Mouse (Mus musculus) neural tube, embryonic 15.5 days (tissue): ENCODE data around the gene Oscp1. TPM values are rescaled to one million over a fixed set of nuclear protein-coding genes. Genes with fewer than 3 reads are reported as not detected.

Experiments
- ATAC-seq: fragments of 200-750 bp; cut with Nextera tagmentation; 2 replicates; pipeline ENCODE4 v1.8.0; 2017; ENCODE audit warnings: mild to moderate bottlenecking, moderate TSS enrichment, moderate library complexity; ENCODE audit not compliant: low FRiP score
- H3K27ac ChIP-seq: fragments of 300-500 bp; sonication (generic); replicated peaks from 2 replicates; pipeline ENCODE4 v1.5.1; 2015; ENCODE audit warnings: mild to moderate bottlenecking, inconsistent platforms
- H3K27me3 ChIP-seq: fragments of 300-500 bp; sonication (generic); replicated peaks from 2 replicates; pipeline ENCODE4 v1.6.1; 2015; ENCODE audit warnings: inconsistent platforms
- H3K36me3 ChIP-seq: fragments of 300-500 bp; sonication (generic); 2 replicates; pipeline ENCODE4 v1.6.1; 2015; ENCODE audit warnings: inconsistent platforms
- H3K4me1 ChIP-seq: fragments of 300-500 bp; sonication (generic); 2 replicates; pipeline ENCODE4 v1.6.1; 2015; ENCODE audit warnings: inconsistent platforms
- H3K4me2 ChIP-seq: fragments of 300-500 bp; sonication (generic); 2 replicates; pipeline ENCODE4 v1.6.1; 2015; ENCODE audit warnings: inconsistent platforms, mild to moderate bottlenecking, moderate library complexity
- H3K4me3 ChIP-seq: fragments of 300-500 bp; sonication (generic); replicated peaks from 2 replicates; pipeline ENCODE4 v1.5.1; 2015; ENCODE audit warnings: mild to moderate bottlenecking, inconsistent platforms
- H3K9ac ChIP-seq: fragments of 300-500 bp; sonication (generic); replicated peaks from 2 replicates; pipeline ENCODE4 v1.6.1; 2015; ENCODE audit warnings: mild to moderate bottlenecking, inconsistent platforms
- H3K9me3 ChIP-seq: fragments of 300-500 bp; sonication (generic); replicated peaks from 2 replicates; pipeline ENCODE4 v1.6.1; 2016; ENCODE audit warnings: inconsistent platforms
- WGBS: fragments of 180-500 bp; shearing (Covaris S2); methylation state at CpG from one replicate; pipeline ENCODE4 v1.1.7; 2015; ENCODE audit warnings: mixed read lengths; 5-methylcytosine and 5-hydroxymethylcytosine counted together
- polyA plus RNA-seq: library from polyadenylated mRNA; unstranded; fragments of >200 nt; fragmentation: Nextera tagmentation; extraction: Ambion mirVana; gene quantifications from 2 replicates; pipeline ENCODE4 v1.2.1, GENCODE M21; 2015

Oscp1 gene
- polyA plus RNA-seq: 37.4 and 38.3 TPM in 2 replicates

DNA sequence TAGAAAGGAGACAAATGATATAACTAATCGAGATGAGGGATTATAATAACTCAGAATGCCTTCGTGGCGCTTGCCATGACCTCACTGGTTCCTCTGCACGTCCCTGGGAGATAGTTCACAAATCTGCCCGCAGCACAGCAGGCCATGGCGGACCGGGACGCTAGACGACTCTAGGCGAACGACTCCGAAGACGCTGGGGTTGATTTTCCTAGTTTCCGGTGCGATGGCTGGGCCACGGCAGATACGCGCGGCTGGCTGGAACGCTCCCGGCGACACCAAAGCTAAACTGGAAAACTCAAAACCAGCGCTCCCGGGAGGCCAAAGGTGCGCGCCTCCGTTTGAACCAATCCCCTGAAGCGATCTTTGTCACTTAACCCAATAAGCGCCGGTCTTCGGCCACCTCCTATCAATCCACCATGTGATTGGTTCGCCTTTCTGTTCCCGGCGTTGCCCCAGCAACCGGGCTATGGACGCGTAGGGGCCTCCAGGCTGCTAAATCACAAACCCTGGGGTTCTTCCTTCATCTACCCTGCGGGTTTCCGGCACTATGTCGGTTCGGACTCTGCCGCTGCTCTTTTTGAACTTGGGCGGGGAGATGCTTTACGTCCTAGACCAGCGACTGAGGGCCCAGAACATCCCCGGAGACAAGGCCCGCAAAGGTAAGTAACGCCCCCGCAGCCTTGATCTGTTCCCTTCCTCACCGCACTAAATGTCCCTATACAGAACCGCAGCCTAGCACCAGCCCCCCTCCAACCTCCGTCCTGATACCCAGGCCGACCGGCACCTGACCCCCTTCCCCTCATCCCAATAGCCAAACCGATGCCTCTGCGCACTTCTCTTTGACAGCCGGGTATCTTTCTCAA lies at the start of gene Oscp1:
TSS of gene Oscp1 (plus strand) at position 432 of the 863 bp plus-strand sequence.
- Histone ChIP-seq H3K27me3 (no peaks in the 10 kb centered on the region), H3K4me3 (peak within 1 kb of the TSS; percentile 79), H3K36me3 (peaks cover 24% of the 10 kb centered on the region), H3K9ac (peak within 1 kb of the TSS; percentile 76), H3K4me1 (peaks cover 29% of the 10 kb centered on the region), H3K27ac (peak within 1 kb of the TSS; percentile 78), H3K4me2 (peak within 1 kb of the TSS; percentile 86), H3K9me3 (no peaks in the 10 kb centered on the region)
- under 1% methylated on average over 57 of the region's 57 CpGs for WGBS
- peak; percentile 98 for ATAC-seq

DNA sequence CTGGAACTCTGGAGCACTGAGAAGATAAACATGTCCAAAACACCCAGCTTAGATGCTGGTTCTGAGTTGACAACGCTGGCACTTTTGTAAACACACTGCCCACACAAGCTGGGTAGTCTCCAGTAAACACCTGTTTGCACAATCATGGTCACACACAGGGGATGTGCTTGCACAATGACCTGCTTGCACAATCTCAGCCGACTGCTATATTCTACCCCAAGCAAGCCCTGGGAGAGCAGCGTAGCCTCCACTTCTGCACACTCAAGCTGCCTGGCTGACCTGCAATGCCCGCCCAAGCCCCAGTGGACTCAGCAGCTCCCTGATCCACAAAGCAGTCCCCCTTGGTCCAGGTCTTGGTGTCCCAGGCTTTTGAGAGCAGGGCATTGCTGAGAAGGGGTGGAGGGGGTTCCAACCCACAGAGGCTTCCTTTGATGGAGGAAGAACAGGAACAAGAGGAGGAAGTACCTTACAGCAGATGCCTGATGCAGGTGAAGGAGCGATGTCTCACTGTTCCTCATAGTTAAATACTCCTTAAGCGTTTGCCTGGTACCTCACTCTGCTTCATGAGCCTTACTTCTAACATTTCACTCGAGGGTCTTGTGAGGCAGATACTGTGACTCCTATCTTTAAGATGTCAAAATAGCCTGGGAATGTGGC lies 40.6 kb upstream of the Oscp1 start:
- H3K4me3 ChIP-seq: no peak overlapping the region
- H3K36me3 ChIP-seq: no peaks in the 10 kb centered on the region
- no peak overlapping the region for H3K27ac ChIP-seq
- no peaks in the 10 kb centered on the region for H3K4me1 ChIP-seq
- H3K4me2 ChIP-seq: no peak overlapping the region
- no peak overlapping the region for H3K9ac ChIP-seq
- no peaks in the 10 kb centered on the region for H3K9me3 ChIP-seq
- H3K27me3 ChIP-seq: no peaks in the 10 kb centered on the region
- ATAC-seq: no peak
- WGBS: 84% methylated on average over 7 of the region's 7 CpGs

DNA sequence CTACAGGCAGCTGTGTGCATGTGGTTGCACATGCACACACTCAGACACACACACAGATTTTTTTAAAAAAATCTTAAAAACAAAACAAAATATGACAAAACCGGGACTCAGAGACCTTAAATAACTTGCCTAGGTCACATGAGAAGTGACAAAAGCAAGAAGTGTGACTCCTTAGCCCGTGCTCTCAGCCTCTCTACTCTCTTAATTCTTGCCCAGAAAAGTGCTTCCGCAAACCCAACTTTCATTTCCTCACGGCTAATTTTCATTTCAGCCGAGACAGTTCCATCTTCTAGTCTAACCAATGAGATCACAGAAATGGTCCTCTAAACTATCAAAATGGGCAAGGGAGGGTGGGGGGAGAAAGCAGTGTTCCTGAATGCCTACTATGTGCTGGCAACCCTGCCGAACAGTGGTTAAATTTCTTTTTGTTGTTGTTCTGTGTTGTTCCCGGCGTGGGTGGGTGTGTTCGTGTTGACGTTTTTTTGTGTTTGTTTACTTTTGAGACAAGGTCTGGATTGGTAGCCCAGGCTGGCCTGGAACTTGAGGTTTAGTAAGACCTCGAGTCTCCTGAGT lies 39.3 kb upstream of the Oscp1 start:
- H3K4me2 ChIP-seq: no peak overlapping the region
- H3K4me3 ChIP-seq: no peak overlapping the region
- no peaks in the 10 kb centered on the region for H3K36me3 ChIP-seq
- no peak for ATAC-seq
- H3K27me3 ChIP-seq: no peaks in the 10 kb centered on the region
- WGBS: 82% methylated on average over 11 of the region's 11 CpGs
- H3K27ac ChIP-seq: no peak overlapping the region
- H3K9me3 ChIP-seq: no peaks in the 10 kb centered on the region
- no peaks in the 10 kb centered on the region for H3K4me1 ChIP-seq
- H3K9ac ChIP-seq: no peak overlapping the region

DNA sequence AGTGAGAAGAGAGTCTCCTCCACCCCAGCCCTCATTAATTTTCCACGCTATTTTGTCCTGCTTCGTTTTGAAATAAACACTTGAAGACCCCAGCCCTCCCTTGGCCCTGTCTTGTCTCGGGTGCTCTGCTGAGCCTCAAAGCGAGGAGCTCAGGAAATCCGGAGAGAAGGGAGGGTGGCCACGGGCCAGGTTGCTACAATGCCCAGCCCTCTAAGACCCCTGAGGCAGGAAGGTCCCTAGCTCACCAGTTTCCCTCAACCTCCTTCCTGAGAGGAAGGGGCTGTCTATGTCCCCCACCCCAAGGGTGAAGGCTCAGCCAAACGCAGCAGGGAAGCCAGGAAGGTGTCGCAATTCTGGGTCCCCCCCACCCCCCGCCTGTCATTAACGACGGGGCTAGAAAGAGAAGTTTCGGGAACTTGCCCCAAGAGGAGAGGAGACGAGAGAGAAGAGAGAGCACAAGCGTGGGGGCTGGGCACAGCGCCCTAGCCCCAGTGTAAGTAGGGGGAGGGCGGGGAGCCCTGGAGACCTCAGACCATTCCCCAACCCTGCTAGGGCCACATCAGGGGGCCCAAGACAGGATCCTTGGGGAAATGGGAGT lies 34.0 kb upstream of the Oscp1 start, which contains the start of gene Csf3r:
TSS of gene Csf3r (plus strand) at position 248 of the 598 bp plus-strand sequence.
- H3K36me3 ChIP-seq: no peaks in the 10 kb centered on the region
- H3K9ac ChIP-seq: no peak within 1 kb of the TSS
- H3K9me3 ChIP-seq: no peaks in the 10 kb centered on the region
- H3K4me1 ChIP-seq: no peaks in the 10 kb centered on the region
- H3K27ac ChIP-seq: no peak within 1 kb of the TSS
- H3K4me3 ChIP-seq: no peak within 1 kb of the TSS
- no peak for ATAC-seq
- H3K4me2 ChIP-seq: no peak within 1 kb of the TSS
- H3K27me3 ChIP-seq: no peaks in the 10 kb centered on the region
- WGBS: 62% methylated on average over 16 of the region's 16 CpGs

DNA sequence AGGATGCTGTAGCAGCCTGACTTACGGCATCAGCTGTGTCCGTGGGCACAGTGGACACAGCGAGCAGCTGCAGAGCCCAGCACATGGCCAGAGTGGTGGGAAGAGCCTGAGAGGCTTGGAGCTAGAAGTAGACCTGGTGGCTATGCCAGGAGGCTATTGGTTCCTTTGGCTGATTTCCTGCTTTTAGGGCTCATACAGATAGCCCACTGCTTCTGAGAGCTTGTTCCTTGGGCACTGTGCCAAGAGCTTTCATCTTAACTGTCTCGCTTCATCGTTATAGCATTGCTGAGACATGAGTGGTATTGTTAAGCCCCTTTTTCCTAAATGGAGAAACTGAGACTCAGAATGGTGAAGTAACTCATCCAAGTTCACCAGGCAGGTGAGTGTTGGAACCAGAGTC lies 32.6 kb upstream of the Oscp1 start:
- no peaks in the 10 kb centered on the region for H3K36me3 ChIP-seq
- no peaks in the 10 kb centered on the region for H3K9me3 ChIP-seq
- no peak overlapping the region for H3K4me2 ChIP-seq
- ATAC-seq: no peak
- H3K9ac ChIP-seq: no peak overlapping the region
- H3K4me3 ChIP-seq: no peak overlapping the region
- H3K4me1 ChIP-seq: no peaks in the 10 kb centered on the region
- no peak overlapping the region for H3K27ac ChIP-seq
- H3K27me3 ChIP-seq: no peaks in the 10 kb centered on the region
- WGBS: 76% methylated on average over 5 of the region's 5 CpGs

DNA sequence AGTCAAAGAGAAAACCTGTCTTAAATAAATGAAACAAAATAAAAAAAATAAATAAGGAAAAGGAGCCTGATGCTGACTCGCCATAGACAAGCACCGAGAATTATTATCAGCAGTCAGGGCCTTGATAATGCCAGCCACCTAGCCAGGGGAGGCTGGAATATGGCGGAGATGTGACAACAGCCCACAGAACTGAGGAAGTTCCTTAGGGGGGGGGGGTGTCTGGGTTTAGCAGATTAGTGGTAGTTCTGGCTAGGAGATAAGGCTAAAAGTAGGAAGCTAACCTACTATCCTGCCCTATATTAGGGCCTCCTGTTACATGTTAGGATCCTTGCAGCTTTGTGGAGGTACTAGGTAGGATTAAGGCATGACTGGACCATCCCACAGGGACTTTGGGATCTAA lies 30.4 kb upstream of the Oscp1 start:
- WGBS: 96% methylated on average over 3 of the region's 3 CpGs

DNA sequence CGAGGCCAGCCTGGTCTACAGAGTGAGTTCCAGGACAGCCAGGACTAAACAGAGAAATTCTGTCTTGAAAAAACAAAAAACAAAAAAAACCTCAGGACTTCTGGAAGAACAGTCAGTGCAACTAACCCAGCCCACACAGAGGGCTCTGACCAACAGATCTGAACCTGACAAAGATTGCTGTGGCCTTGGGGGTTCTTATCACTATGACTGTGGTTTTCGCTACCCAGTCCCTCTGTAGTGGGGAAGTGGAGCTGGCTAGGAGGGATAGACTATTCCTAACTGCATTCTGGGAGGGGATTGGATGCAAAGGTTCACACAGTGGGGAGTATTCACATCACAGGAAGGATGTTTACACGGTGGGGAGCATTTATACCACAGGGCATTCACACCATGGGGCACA lies 29.3 kb upstream of the Oscp1 start:
- Histone ChIP-seq H3K9ac (no peak overlapping the region), H3K4me3 (no peak overlapping the region), H3K36me3 (no peaks in the 10 kb centered on the region), H3K4me1 (no peaks in the 10 kb centered on the region), H3K27me3 (no peaks in the 10 kb centered on the region), H3K27ac (no peak overlapping the region), H3K9me3 (no peaks in the 10 kb centered on the region), H3K4me2 (no peak overlapping the region)
- no peak for ATAC-seq
- 71% methylated on average over 3 of the region's 3 CpGs for WGBS

More for the DNA sequence above, 30.4 kb upstream of the Oscp1 start:
- no peak overlapping the region for H3K9ac ChIP-seq
- H3K4me1 ChIP-seq: no peaks in the 10 kb centered on the region
- no peak overlapping the region for H3K27ac ChIP-seq
- no peaks in the 10 kb centered on the region for H3K9me3 ChIP-seq
- no peaks in the 10 kb centered on the region for H3K36me3 ChIP-seq
- H3K4me3 ChIP-seq: no peak overlapping the region
- no peak overlapping the region for H3K4me2 ChIP-seq
- no peak for ATAC-seq
- no peaks in the 10 kb centered on the region for H3K27me3 ChIP-seq

DNA sequence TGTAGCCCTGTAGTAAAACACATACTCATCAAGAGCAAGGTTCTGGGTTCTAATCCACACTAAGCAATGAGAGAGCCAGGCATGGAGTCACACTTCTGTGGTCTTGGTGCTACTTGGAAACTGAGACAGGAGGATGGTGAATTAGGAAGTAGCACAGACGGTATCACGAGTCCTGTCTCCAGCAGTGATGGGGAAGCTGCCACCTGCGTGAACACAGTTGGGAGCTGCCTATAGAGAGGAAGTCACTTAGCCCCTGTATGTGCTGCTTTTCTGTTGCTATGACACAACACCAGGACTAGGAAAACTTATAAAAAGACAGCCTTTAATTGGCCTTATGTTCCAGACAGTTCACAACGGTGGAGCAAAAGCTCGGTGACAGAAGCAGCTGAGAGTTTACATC lies 27.7 kb upstream of the Oscp1 start:
- WGBS: 74% methylated on average over 5 of the region's 5 CpGs
- no peak overlapping the region for H3K4me2 ChIP-seq

DNA sequence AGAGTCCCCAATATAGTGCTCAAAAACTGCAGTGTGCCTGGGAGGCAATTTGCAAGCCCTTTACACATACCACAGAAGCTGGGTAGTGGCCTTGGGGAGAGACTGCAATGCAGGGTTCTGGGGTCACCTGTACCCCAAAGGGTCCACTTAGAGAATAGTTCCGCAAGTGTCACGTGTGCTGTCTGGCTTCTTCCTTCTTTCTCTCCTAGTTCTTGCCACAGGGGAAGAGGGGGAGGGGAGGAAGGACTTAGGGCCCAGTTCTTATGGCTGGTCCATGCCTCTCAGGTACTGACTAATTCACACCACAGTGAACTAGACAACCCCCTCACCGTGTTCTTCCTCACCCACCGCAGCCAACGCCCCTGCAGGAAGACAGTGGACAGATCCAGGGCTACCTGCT lies 23.0 kb upstream of the Oscp1 start:
- Histone ChIP-seq H3K36me3 (no peaks in the 10 kb centered on the region), H3K9me3 (no peaks in the 10 kb centered on the region), H3K27ac (no peak overlapping the region), H3K9ac (no peak overlapping the region), H3K27me3 (no peaks in the 10 kb centered on the region), H3K4me2 (no peak overlapping the region), H3K4me3 (no peak overlapping the region), H3K4me1 (no peaks in the 10 kb centered on the region)
- WGBS: 81% methylated on average over 5 of the region's 5 CpGs
- no peak for ATAC-seq

More for the DNA sequence above, 27.7 kb upstream of the Oscp1 start:
- H3K4me1 ChIP-seq: no peaks in the 10 kb centered on the region
- no peaks in the 10 kb centered on the region for H3K36me3 ChIP-seq
- H3K9me3 ChIP-seq: no peaks in the 10 kb centered on the region
- H3K9ac ChIP-seq: no peak overlapping the region
- H3K27me3 ChIP-seq: no peaks in the 10 kb centered on the region
- H3K4me3 ChIP-seq: no peak overlapping the region
- ATAC-seq: no peak
- no peak overlapping the region for H3K27ac ChIP-seq

DNA sequence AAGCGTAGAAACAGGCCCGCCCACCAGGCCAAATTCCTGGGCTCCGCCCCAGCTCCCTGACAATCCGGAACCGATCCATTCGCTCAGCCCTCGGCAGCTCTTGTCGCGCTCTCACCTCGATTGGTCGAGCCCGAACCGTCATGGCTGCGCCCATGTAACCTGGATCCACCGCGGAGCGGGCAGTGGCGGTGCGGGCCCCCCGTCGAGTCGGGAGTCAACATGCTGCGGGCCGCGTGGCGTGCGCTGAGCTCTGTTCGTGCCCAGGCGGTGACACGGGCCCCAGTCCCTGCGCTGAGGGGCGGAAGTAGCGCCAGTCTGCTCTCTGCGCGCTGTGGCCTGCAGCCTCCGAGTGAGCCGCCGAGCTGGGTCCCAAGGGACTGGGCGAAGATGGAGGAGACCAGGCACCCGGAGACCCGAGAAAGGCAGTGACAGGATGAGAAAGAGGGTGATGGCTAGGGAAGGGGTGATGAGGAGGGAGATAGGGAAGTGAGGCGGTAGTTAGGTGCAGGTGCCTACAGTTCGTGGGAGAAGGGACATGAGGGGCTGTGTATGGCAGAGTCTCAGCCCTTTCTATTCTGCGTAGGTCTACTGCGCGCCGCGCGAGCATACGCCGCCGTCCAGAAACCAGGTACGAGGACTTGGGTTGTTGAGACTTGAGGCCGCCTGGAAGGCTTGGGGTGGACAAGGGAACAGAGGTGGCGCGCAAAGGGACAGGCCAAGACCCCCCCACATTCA lies 11.3 kb upstream of the Oscp1 start, which contains the start of gene Mrps15:
TSS of gene Mrps15 (plus strand) at position 75 of the 735 bp plus-strand sequence.
- peak within 1 kb of the TSS; percentile 90 for H3K9ac ChIP-seq
- H3K4me1 ChIP-seq: peaks cover 16% of the 10 kb centered on the region
- no peaks in the 10 kb centered on the region for H3K9me3 ChIP-seq
- H3K36me3 ChIP-seq: peaks cover 27% of the 10 kb centered on the region
- H3K27me3 ChIP-seq: no peaks in the 10 kb centered on the region
- peak within 1 kb of the TSS; percentile 94 for H3K4me2 ChIP-seq
- peak within 1 kb of the TSS; percentile 90 for H3K27ac ChIP-seq
- WGBS: under 1% methylated on average over 56 of the region's 56 CpGs
- peak; percentile 96 for ATAC-seq
- peak within 1 kb of the TSS; percentile 98 for H3K4me3 ChIP-seq

DNA sequence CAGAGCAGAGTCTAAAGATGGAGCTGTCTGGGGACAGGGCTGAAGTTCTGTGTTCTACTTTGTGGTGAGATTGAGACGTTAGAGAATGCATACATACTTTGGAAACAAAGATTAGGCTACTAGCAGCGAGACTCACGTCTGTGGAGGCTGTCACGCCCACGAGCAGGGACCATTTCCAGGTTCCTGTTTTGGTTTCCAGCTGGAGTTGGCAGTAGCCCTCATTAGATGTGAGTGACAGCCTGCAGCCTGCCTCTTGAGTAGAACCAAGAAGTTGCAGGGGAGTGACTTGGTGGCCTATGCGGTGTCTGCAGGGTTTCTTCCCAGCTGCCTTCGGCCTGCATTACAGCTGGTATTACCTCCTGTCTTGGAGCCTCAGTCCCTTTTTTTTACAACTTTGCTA lies 6.7 kb upstream of the Oscp1 start:
- Histone ChIP-seq H3K4me3 (no peak overlapping the region), H3K9me3 (no peaks in the 10 kb centered on the region), H3K27ac (no peak overlapping the region), H3K4me1 (peaks cover 16% of the 10 kb centered on the region), H3K36me3 (peaks cover 62% of the 10 kb centered on the region), H3K9ac (no peak overlapping the region), H3K4me2 (no peak overlapping the region), H3K27me3 (no peaks in the 10 kb centered on the region)
- no peak for ATAC-seq
- 83% methylated on average over 7 of the region's 7 CpGs for WGBS
